Mouse (Mus musculus) ES-Bruce4 (cell line): Measurements from ENCODE around the gene Gm7954. TPM values are rescaled to one million over a fixed set of nuclear protein-coding genes. Genes with fewer than 3 reads are reported as not detected.
"Not testable (repeated sequence)": the region's sequence is repeated elsewhere in the genome, so short reads cannot be mapped to it uniquely, and the experiment has no call there.

ENCODE experiments used
- H3K27ac ChIP-seq: 2 replicates; pipeline ENCODE4 v1.5.1; 2012; ENCODE audit warnings: low read length, inconsistent platforms; ENCODE audit not compliant: insufficient read depth
- H3K27me3 ChIP-seq: 2 replicates; pipeline ENCODE4 v1.6.1; 2012; ENCODE audit warnings: mild to moderate bottlenecking, low read length, inconsistent platforms; ENCODE audit not compliant: control insufficient read depth, poor library complexity, insufficient read depth, severe bottlenecking
- H3K36me3 ChIP-seq: 2 replicates; pipeline ENCODE4 v1.6.1; 2012; ENCODE audit warnings: inconsistent platforms, mild to moderate bottlenecking, low read length, moderate library complexity; ENCODE audit not compliant: control insufficient read depth, poor library complexity, insufficient read depth, severe bottlenecking
- H3K4me1 ChIP-seq: one replicate; pipeline ENCODE4 v1.8.1; 2011; ENCODE audit warnings: low read length; ENCODE audit not compliant: control insufficient read depth, insufficient read depth
- H3K4me3 ChIP-seq: 2 replicates; pipeline ENCODE4 v1.5.1; 2011; ENCODE audit warnings: low read depth, mild to moderate bottlenecking, low read length
- H3K9ac ChIP-seq: 2 replicates; pipeline ENCODE4 v1.6.1; 2012; ENCODE audit warnings: low read depth, mild to moderate bottlenecking, inconsistent platforms; ENCODE audit not compliant: poor library complexity, severe bottlenecking
- H3K9me3 ChIP-seq: replicated peaks from 2 replicates; pipeline ENCODE4 v1.6.1; 2012; ENCODE audit warnings: mild to moderate bottlenecking, low read length, inconsistent platforms; ENCODE audit not compliant: control insufficient read depth, poor library complexity, insufficient read depth, severe bottlenecking
- CTCF ChIP-seq: IDR thresholded peaks from one replicate; pipeline ENCODE4 v1.8.1; 2011; ENCODE audit warnings: low read depth, low read length
- polyA plus RNA-seq: library from polyadenylated mRNA; stranded (reverse); fragments of >200 nt; gene quantifications from 2 replicates; pipeline ENCODE4 v1.2.4, GENCODE M21; 2011; ENCODE audit warnings: low read depth; ENCODE audit not compliant: missing spikeins, insufficient read depth, insufficient read length

The Gm7954 gene
- polyA plus RNA-seq, result not detected in 2 replicates

DNA sequence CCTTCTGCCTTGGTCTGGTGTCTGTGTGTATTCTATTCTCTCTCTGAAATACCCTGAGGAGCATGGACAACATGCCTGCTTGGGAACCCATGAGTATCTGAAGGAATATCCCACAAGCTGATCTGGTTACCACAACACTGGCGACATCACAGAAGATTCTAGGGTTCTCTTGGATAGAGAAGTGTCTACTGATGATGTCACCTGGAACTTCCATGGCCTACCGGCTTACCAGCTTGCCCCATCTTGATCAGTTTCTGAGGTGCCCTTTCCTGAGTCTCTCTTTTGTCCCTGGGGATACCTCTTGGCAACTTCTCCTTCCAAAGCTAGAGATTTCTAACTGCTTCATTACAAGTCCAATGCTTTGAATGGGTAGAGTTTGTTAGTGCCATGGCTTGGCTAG lies at the start of gene Gm7954:
Gene Gm7954, minus strand, starts transcription at position 101 of the 400 bp plus-strand sequence.
- not testable (repeated sequence) for H3K9ac ChIP-seq, H3K27me3 ChIP-seq, H3K36me3 ChIP-seq, H3K9me3 ChIP-seq, H3K27ac ChIP-seq, H3K4me1 ChIP-seq, H3K4me3 ChIP-seq

DNA sequence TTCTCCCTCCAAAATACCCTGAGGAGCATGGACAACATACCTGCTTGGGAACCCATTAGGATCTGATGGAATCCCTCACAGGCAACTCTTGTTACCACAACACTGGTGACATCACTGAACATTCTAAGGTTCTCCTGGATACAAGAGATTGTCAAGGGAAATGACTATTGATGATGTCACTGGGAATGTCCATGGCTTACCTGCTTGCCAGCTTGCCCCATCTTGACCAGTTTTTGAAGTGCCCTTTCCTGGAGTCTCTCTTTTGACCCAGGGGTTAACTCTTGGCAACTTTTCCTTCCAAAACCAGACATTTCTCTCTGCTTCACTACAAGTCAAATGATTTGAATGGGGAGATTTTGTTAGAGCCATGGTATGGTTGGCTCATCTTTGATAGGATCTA lies 36.1 kb upstream of the Gm7954 start, which contains the start of gene Gm3486:
Gene Gm3486, minus strand, starts transcription at position 101 of the 400 bp plus-strand sequence.
- H3K4me1 ChIP-seq, H3K9me3 ChIP-seq, H3K9ac ChIP-seq, H3K27ac ChIP-seq, H3K27me3 ChIP-seq, H3K36me3 ChIP-seq, H3K4me3 ChIP-seq: not testable (repeated sequence)

DNA sequence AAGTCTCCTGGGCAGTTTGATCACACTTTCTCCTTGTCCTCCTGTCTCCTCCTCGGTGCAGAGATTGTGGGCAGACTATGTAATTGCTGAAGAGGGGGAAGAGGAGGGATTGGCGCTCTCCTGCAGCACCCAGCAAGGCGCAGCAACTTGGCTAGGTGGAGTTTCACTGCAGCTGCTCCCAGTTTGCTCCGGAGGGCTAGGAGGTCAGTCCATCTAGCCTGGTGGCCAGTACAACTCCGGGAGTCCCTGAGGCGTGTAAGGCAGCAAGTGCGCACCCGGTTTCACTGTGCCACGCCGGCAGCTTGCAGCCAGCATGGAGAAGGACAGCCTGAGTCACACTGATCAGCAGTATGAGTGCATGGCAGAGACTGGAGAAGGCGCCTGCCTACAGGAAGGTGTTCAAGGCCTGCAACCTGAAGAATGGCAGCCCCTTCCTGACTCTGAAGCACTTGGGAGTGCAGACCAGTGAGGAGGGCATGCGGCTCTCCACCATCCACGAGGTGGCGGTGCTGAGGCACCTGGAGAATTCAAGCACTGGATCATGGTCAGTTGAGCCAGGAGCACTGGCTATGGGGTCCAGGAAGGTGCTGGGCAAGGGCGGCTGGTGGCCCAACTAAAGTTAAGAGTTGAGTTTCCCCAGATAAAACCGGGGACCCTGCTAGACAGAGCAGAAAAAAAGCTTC lies 27.8 kb downstream of the Gm7954 start:
- TF ChIP-seq CTCF, result peak; percentile 46
- H3K9ac ChIP-seq, H3K9me3 ChIP-seq, H3K36me3 ChIP-seq, H3K27me3 ChIP-seq, H3K4me1 ChIP-seq, H3K27ac ChIP-seq: not testable (repeated sequence)
- peak overlapping the region; percentile 24; the same call in 1 of the 2 replicates for H3K4me3 ChIP-seq

DNA sequence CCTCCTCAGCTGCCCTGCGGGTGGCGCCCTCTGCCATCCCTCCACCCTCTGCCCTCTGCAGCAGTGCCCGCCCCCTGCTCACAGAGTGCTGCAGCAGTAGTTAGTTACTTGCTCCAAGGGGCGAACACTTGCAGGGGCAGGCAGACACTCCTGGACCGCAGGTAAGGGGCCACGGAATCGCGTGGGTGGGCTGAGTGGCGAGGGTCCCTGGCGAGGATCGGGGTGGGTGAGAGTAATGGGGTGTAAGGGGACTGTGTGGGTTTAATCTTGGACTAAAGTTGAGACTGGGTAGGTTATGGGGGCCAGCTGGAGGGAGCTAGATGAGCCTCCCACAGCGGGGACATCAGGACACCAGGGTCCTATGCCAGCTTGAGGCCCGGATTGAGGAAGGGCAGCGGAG lies 28.6 kb downstream of the Gm7954 start:
- H3K36me3 ChIP-seq, H3K9ac ChIP-seq, H3K9me3 ChIP-seq, H3K4me1 ChIP-seq, H3K27me3 ChIP-seq, H3K4me3 ChIP-seq, H3K27ac ChIP-seq: not testable (repeated sequence)

DNA sequence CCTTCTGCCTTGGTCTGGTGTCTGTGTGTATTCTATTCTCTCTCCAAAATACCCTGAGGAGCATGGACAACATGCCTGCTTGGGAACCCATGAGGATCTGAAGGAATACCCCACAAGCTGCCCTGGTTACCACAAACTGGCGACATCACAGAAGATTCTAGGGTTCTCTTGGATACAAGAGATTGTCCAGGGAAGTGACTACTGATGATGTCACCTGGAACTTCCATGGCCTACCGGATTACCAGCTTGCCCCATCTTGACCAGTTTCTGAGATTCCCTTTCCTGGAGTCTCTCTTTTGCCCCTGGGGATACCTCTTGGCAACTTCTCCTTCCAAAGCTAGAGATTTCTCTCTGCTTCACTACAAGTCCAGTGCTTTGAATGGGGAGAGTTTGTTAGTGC lies 45.1 kb downstream of the Gm7954 start, which contains the start of gene Gm6482:
Gene Gm6482, minus strand, starts transcription at position 101 of the 400 bp plus-strand sequence.
- H3K27ac ChIP-seq, H3K36me3 ChIP-seq, H3K27me3 ChIP-seq, H3K4me1 ChIP-seq, H3K9ac ChIP-seq, H3K4me3 ChIP-seq, H3K9me3 ChIP-seq: not testable (repeated sequence)

Other genes starting within 250 kb of the Gm7954 start
- gene Gm2832, start 174.7 kb downstream of the Gm7954 start, polyA plus RNA-seq, result not detected in 2 replicates
- not detected in 2 replicates for gene Gm5798, start 104.9 kb downstream of the Gm7954 start, polyA plus RNA-seq
- not detected in 2 replicates for gene Gm7945, start 67.1 kb downstream of the Gm7954 start, polyA plus RNA-seq
- not detected in 2 replicates for gene Gm6482, start 45.2 kb downstream of the Gm7954 start, polyA plus RNA-seq
- gene Gm3486, start 36.0 kb upstream of the Gm7954 start, polyA plus RNA-seq, result not detected in 2 replicates
- not detected in 2 replicates for gene Gm7970, start 102.1 kb upstream of the Gm7954 start, polyA plus RNA-seq
- gene 1700049E17Rik2, start 119.7 kb upstream of the Gm7954 start, polyA plus RNA-seq, result not detected in 2 replicates
- gene Gm3072, start 171.1 kb upstream of the Gm7954 start, polyA plus RNA-seq, result not detected in 2 replicates
- gene Gm3676, start 193.0 kb upstream of the Gm7954 start, polyA plus RNA-seq, result not detected in 2 replicates
- gene Gm8068, start 248.4 kb upstream of the Gm7954 start, polyA plus RNA-seq, result not detected in 2 replicates